Mouse (Mus musculus): ENCODE results near the gene Dusp7.

- no peak for TF ChIP-seq CTCF (IDR thresholded peaks at IDR 0.05; ENCODE audit: borderline replicate concordance, insufficient read depth, low read length)
- TF ChIP-seq POLR2A (IDR thresholded peaks at IDR 0.05; ENCODE audit: low read depth, low read length) = no peak
These were observed 11.3 kb upstream of the Dusp7 start for GRCm38 (mm10) chr9:106357167-106357566.
